In the genomic region with DNA sequence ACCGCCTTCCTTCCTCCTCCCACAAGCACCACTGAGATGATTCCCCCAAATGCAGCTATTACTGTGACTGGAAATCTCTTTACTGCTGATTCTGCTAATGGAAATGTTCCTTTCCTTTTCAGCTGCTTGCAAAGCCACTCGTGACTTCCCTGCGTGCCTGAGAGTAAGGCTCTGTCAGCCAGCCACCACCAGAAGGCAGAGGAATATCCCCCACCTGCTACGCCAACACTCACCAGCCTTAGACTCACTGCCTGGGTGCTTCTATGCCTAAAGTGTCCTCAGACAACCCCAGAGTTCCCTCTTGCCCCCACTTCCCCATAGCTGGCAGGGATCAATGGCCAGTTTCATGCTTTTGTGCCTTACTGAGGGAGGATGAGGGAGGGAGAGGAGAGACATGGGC, we compare ENCODE assay signal across 26 mouse cellular contexts. TPM values are rescaled to one million over a fixed set of nuclear protein-coding genes. Genes with fewer than 3 reads are reported as not detected.
DNase-seq lines count a peak whose midpoint lies in the region; ATAC-seq lines count a peak whose summit lies in the region.
"Had no signal": no experiment of that assay in that cellular context is flagged by ENCODE, and none has a peak within 500 bp of the region (broad histone marks: within the 10 kb centered on the region; RNA-seq: fewer than 3 reads in every experiment).

No protein-coding gene starts in this region.

- H3K9me3 ChIP-seq in forebrain, embryonic 11.5 days (ENCODE audit: control insufficient read depth, low read length) = no peaks in the 10 kb centered on the region
- H3K9me3 ChIP-seq: embryonic facial prominence, embryonic 15.5 days; hindbrain, embryonic 12.5 days; limb, embryonic 12.5 days; liver, embryonic 13.5 days; midbrain, embryonic 13.5 days had no signal

- H3K4me3 ChIP-seq in forebrain, embryonic 11.5 days (ENCODE audit: low read depth, low read length) = no peak overlapping the region
- H3K4me3 ChIP-seq: embryonic facial prominence, embryonic 15.5 days; hindbrain, embryonic 12.5 days; limb, embryonic 12.5 days; liver, embryonic 13.5 days; midbrain, embryonic 13.5 days; myocyte had no signal

- WGBS in forebrain, embryonic 11.5 days = 83% methylated on average over 4 of the region's 4 CpGs

- ATAC-seq in frontal cortex, adult (ENCODE audit: low TSS enrichment) = peak; percentile 92
- no peak for ATAC-seq in forebrain, embryonic 11.5 days (replicated peaks; ENCODE audit: low FRiP score)
- ATAC-seq: forebrain, embryonic 14.5 days; inflammation-experienced regulatory T-cells, adult 6 months; midbrain, embryonic 13.5 days had no signal

- intact Hi-C loops in left cerebral cortex, postnatal 25 days (cut with DNase I) = no loop called here

- H3K27me3 ChIP-seq in forebrain, embryonic 11.5 days (ENCODE audit: control insufficient read depth, insufficient read depth, low read length) = no peaks in the 10 kb centered on the region
- H3K27me3 ChIP-seq: embryonic facial prominence, embryonic 15.5 days; hindbrain, embryonic 12.5 days; liver, embryonic 13.5 days had no signal

- H3K4me1 ChIP-seq in forebrain, embryonic 11.5 days (replicated peaks; ENCODE audit: control insufficient read depth, insufficient read depth, low read length) = no peaks in the 10 kb centered on the region
- H3K4me1 ChIP-seq: embryonic facial prominence, embryonic 15.5 days; hindbrain, embryonic 12.5 days; liver, embryonic 13.5 days had no signal

- H3K27ac ChIP-seq in forebrain, embryonic 11.5 days (ENCODE audit: low read depth, low read length) = no peak overlapping the region
- H3K27ac ChIP-seq: embryonic facial prominence, embryonic 15.5 days; hindbrain, embryonic 12.5 days; limb, embryonic 12.5 days; liver, embryonic 13.5 days; midbrain, embryonic 13.5 days had no signal

- no peaks in the 10 kb centered on the region for H3K36me3 ChIP-seq in forebrain, embryonic 11.5 days (ENCODE audit: control insufficient read depth, insufficient read depth, low read length)
- H3K36me3 ChIP-seq: embryonic facial prominence, embryonic 15.5 days; hindbrain, embryonic 12.5 days; limb, embryonic 12.5 days; liver, embryonic 13.5 days; midbrain, embryonic 13.5 days had no signal

- H3K9ac ChIP-seq in forebrain, embryonic 11.5 days (ENCODE audit: low read length) = no peak overlapping the region
- H3K9ac ChIP-seq: embryonic facial prominence, embryonic 15.5 days; hindbrain, embryonic 12.5 days; limb, embryonic 12.5 days; liver, embryonic 13.5 days; midbrain, embryonic 13.5 days had no signal

- no peak for DNase-seq in frontal cortex, postnatal 25 days (ENCODE audit: low spot score in 2 of 2)
- DNase-seq in cerebellum, postnatal 10 days = peak; percentile 56 to 57
- peak; percentile 20 to 26 for DNase-seq in frontal cortex, postnatal 10 days (ENCODE audit: low spot score in 2 of 2)
- DNase-seq in left cerebral cortex, postnatal 25 days (ENCODE audit: low spot score in 2 of 2) = peak; percentile 21 to 83
- DNase-seq in urinary bladder, adult 18-20 months (ENCODE audit: low spot score in 2 of 2) = no peak
- DNase-seq in forebrain, embryonic 11.5 days (ENCODE audit: low spot score) = no peak
- DNase-seq in spleen, postnatal 14 days (ENCODE audit: low spot score in 2 of 2) = no peak
- DNase-seq: adrenal gland, postnatal 36 days; embryo, embryonic 11 days; gastrocnemius, postnatal 25 days; kidney, adult 8-10 months; kidney, postnatal 4 days; liver, embryonic 13.5 days; retina, postnatal 1 day; thymus, postnatal 36 days had no signal

- no peak overlapping the region for H3K4me2 ChIP-seq in forebrain, embryonic 11.5 days (ENCODE audit: low read depth, low read length, severe bottlenecking)
- H3K4me2 ChIP-seq: embryonic facial prominence, embryonic 15.5 days; hindbrain, embryonic 12.5 days; limb, embryonic 12.5 days; liver, embryonic 13.5 days; midbrain, embryonic 13.5 days had no signal

RNA-seq across cellular contexts. Expression of a gene that starts 11.1 kb away (rescaled TPM):
- 10 to 100 TPM; 40.9 to 42.9 TPM for total RNA-seq in left cerebral cortex, postnatal 25 days (2021)
- 0.94 and 1.2 TPM in 2 replicates for polyA plus RNA-seq in forebrain, embryonic 11.5 days (2014; fragmentation: Nextera tagmentation; extraction: Ambion mirVana)
- total RNA-seq: megakaryocyte progenitor cell, adult 5-6 weeks; neutrophil, adult 5-6 weeks had no signal
- polyA plus RNA-seq: C2C12; inflammation-experienced regulatory T-cells, adult 6 months; myocyte had no signal

Comparison
In these comparisons a context has a peak if more than half of its experiments do, and no peak if none do; other contexts are left out.
1. DNase-seq: peak in cerebellum, postnatal 10 days (2 of 2), frontal cortex, postnatal 10 days (2 of 2) and left cerebral cortex, postnatal 25 days (2 of 2); none in frontal cortex, postnatal 25 days (0 of 2), urinary bladder, adult 18-20 months (0 of 2), forebrain, embryonic 11.5 days (single experiment) and spleen, postnatal 14 days (0 of 2).